Mouse (Mus musculus): ENCODE data around the gene Arid1a.

DNA sequence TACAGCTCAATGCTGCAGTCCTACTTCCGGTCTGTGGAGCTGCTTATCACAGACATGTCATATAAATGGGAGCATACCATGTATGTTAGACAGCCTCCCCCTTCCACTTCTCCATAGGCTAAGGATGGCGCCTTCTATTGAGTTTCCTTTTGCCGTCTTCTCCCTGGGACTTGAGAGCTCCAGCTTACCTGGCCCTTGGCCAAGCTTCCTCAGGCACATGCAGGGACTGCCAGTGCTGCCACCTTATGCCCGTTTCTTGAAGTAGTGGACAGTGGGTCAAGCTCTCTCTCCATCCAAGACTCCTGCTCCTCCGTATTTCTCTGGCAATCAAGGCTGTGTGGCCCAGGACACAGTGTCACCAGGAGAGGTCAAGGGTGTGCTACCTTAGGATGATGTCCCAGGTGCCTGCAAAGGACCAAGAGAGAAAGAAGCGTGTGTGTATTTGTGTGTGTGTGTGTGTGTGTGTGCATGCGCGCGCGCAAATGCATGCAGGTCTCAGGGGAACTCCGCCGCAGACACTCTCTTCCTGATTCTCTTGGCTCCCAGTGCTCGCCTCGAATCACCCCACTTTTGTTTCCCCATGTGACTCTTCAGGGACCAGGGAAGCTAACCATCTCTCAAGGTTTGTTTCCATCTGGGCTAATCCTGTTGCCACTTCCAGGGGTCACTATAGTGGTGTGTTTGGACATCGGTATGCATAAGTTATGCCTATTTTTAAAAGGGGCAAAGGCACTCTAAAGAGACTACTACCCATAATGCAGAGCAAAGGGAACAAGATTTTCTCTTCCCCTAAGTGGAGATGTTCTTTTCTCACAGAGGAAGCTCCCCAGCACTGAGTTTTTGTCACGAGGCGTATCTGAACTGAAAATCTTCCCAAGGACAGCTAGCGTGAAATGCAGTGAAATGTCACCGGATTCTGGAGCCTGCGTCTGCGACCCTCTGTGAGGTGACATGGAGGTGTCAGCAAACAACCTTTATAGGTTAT lies 18.3 kb upstream of the Arid1a start:
- TF ChIP-seq CTCF (IDR thresholded peaks at IDR 0.05; ENCODE audit: low read depth) = peak; percentile 63
- no peak for TF ChIP-seq EP300 (IDR thresholded peaks at IDR 0.05; ENCODE audit: low read depth)

Measured in liver, postnatal 0 days (tissue).